Mouse (Mus musculus) liver, postnatal 0 days (tissue): ENCODE measurements at regions not wholly inside any gene's neighbourhood (a gene's known extent, or its start where the extent isn't known, plus 50 kb on each side); places are given as distances from the start of the nearest gene placed in this dataset.
"Not testable (repeated sequence)": the region's sequence is repeated elsewhere in the genome, so short reads cannot be mapped to it uniquely, and the experiment has no call there.

ENCODE experiments used
- ATAC-seq: fragments of 200-750 bp; cut with Nextera tagmentation; 2 replicates; pipeline ENCODE4 v1.8.0; 2017; ENCODE audit warnings: mild to moderate bottlenecking, moderate library complexity
- DNase-seq: peaks from one replicate; pipeline ENCODE4 v3.0.0-alpha.2; 2016
- H3K27ac ChIP-seq: fragments of 300-500 bp; sonication (generic); 2 replicates; pipeline ENCODE4 v1.5.1; 2014; ENCODE audit warnings: antibody characterized with exemption, moderate library complexity, mild to moderate bottlenecking, low read depth
- H3K27me3 ChIP-seq: fragments of 300-500 bp; sonication (generic); 2 replicates; pipeline ENCODE4 v1.6.1; 2014; ENCODE audit warnings: low read length, control low read depth, mixed read lengths; ENCODE audit not compliant: insufficient read depth
- H3K36me3 ChIP-seq: fragments of 300-500 bp; sonication (generic); replicated peaks from 2 replicates; pipeline ENCODE4 v1.6.1; 2014; ENCODE audit warnings: mild to moderate bottlenecking, control low read depth, low read length, moderate library complexity, mixed read lengths; ENCODE audit not compliant: insufficient read depth
- H3K4me1 ChIP-seq: fragments of 300-500 bp; sonication (generic); 2 replicates; pipeline ENCODE4 v1.6.1; 2014; ENCODE audit warnings: antibody characterized with exemption, mild to moderate bottlenecking, control low read depth; ENCODE audit not compliant: insufficient read depth
- H3K4me2 ChIP-seq: fragments of 300-500 bp; sonication (generic); 2 replicates; pipeline ENCODE4 v1.6.1; 2014; ENCODE audit warnings: low read depth, mild to moderate bottlenecking, low read length, moderate library complexity, mixed read lengths
- H3K4me3 ChIP-seq: fragments of 300-500 bp; sonication (generic); 2 replicates; pipeline ENCODE4 v1.5.1; 2014; ENCODE audit warnings: low read depth, low read length
- H3K9ac ChIP-seq: fragments of 300-500 bp; sonication (generic); replicated peaks from 2 replicates; pipeline ENCODE4 v1.6.1; 2014; ENCODE audit warnings: mild to moderate bottlenecking, moderate library complexity
- H3K9me3 ChIP-seq: fragments of 300-500 bp; sonication (generic); 2 replicates; pipeline ENCODE4 v1.6.1; 2016; ENCODE audit warnings: mild to moderate bottlenecking, control low read depth, low read length, mixed read lengths
- CTCF ChIP-seq: sonication (generic); IDR thresholded peaks from 2 replicates; pipeline ENCODE4 v1.5.1; 2016; ENCODE audit warnings: antibody characterized with exemption, low read depth
- EP300 ChIP-seq: IDR thresholded peaks from 2 replicates; pipeline ENCODE4 v1.6.1; 2016; ENCODE audit warnings: antibody characterized with exemption, low read depth, mild to moderate bottlenecking
- WGBS: fragments of 180-500 bp; shearing (Covaris S2); extraction: QIAGEN DNeasy Blood & Tissue Kit; methylation state at CpG from one replicate; pipeline ENCODE4 v1.1.7; 2014; ENCODE audit not compliant: insufficient replicate concordance; 5-methylcytosine and 5-hydroxymethylcytosine counted together

- H3K4me3 ChIP-seq, result no peak overlapping the region
- H3K36me3 ChIP-seq, result no peaks in the 10 kb centered on the region
- H3K4me1 ChIP-seq, result no peaks in the 10 kb centered on the region
- H3K9me3 ChIP-seq, result no peaks in the 10 kb centered on the region
- 39% methylated on average over 9 of the region's 9 CpGs for WGBS
- H3K27ac ChIP-seq, result no peak overlapping the region
- ATAC-seq (no peak), DNase-seq (no peak)
- H3K9ac ChIP-seq, result no peak overlapping the region
- no peaks in the 10 kb centered on the region for H3K27me3 ChIP-seq
- H3K4me2 ChIP-seq, result no peak overlapping the region
- TF ChIP-seq CTCF, result no peak
- no peak for TF ChIP-seq EP300
Measured at GRCm38 (mm10) chr15:93025791-93026190, 249.2 kb downstream of the Gxylt1 start.

GRCm38 (mm10) chr15:93024171-93024570 lies 250.8 kb downstream of the Gxylt1 start:
- 65% methylated on average over 6 of the region's 6 CpGs for WGBS
- no peak overlapping the region for H3K9ac ChIP-seq
- H3K9me3 ChIP-seq, result no peaks in the 10 kb centered on the region
- H3K27ac ChIP-seq, result no peak overlapping the region
- no peak for DNase-seq
- no peak for TF ChIP-seq CTCF
- TF ChIP-seq EP300, result no peak
- H3K4me1 ChIP-seq, result no peaks in the 10 kb centered on the region
- H3K27me3 ChIP-seq, result no peaks in the 10 kb centered on the region
- no peak overlapping the region for H3K4me2 ChIP-seq
- H3K4me3 ChIP-seq, result no peak overlapping the region
- no peaks in the 10 kb centered on the region for H3K36me3 ChIP-seq
- ATAC-seq, result no peak

GRCm38 (mm10) chr15:93011166-93011565 lies 263.8 kb downstream of the Gxylt1 start:
- H3K9ac ChIP-seq, result no peak overlapping the region
- TF ChIP-seq EP300 (no peak), CTCF (no peak)
- H3K27me3 ChIP-seq, result no peaks in the 10 kb centered on the region
- no peak overlapping the region for H3K4me2 ChIP-seq
- H3K4me3 ChIP-seq, result no peak overlapping the region
- no peaks in the 10 kb centered on the region for H3K4me1 ChIP-seq
- ATAC-seq (no peak), DNase-seq (no peak)
- no peaks in the 10 kb centered on the region for H3K9me3 ChIP-seq
- no peaks in the 10 kb centered on the region for H3K36me3 ChIP-seq
- 85% methylated on average over 5 of the region's 5 CpGs for WGBS
- no peak overlapping the region for H3K27ac ChIP-seq

GRCm38 (mm10) chr15:93010629-93011028 lies 264.4 kb downstream of the Gxylt1 start:
- no peak for ATAC-seq
- TF ChIP-seq EP300 (no peak), CTCF (no peak)
- Histone ChIP-seq H3K4me3 (no peak overlapping the region), H3K4me2 (no peak overlapping the region), H3K9me3 (no peaks in the 10 kb centered on the region), H3K36me3 (no peaks in the 10 kb centered on the region), H3K27me3 (no peaks in the 10 kb centered on the region), H3K27ac (no peak overlapping the region), H3K4me1 (no peaks in the 10 kb centered on the region), H3K9ac (no peak overlapping the region)
- no peak for DNase-seq
- WGBS, result 40% methylated on average over 2 of the region's 2 CpGs

GRCm38 (mm10) chr15:93005751-93006231 lies 269.2 kb downstream of the Gxylt1 start:
- Histone ChIP-seq H3K27me3 (no peaks in the 10 kb centered on the region), H3K4me2 (no peak overlapping the region), H3K36me3 (no peaks in the 10 kb centered on the region), H3K4me1 (peaks cover 5% of the 10 kb centered on the region; the same call in 1 of the 2 replicates), H3K9me3 (no peaks in the 10 kb centered on the region), H3K4me3 (no peak overlapping the region), H3K9ac (no peak overlapping the region), H3K27ac (no peak overlapping the region)
- ATAC-seq (0 out of 2 replicates have a peak, but pooled peaks have one; percentile 33), DNase-seq (no peak)
- TF ChIP-seq EP300, result no peak
- TF ChIP-seq CTCF, result no peak
- 30% methylated on average over 7 of the region's 7 CpGs for WGBS

- 0 out of 2 replicates have a peak, but pooled peaks have one; percentile 3 for TF ChIP-seq CTCF
- not testable (repeated sequence) for H3K4me1 ChIP-seq, H3K9me3 ChIP-seq, H3K27ac ChIP-seq, DNase-seq, H3K27me3 ChIP-seq, H3K4me2 ChIP-seq, ATAC-seq, H3K4me3 ChIP-seq, H3K36me3 ChIP-seq, H3K9ac ChIP-seq
- 83% methylated on average over 5 of the region's 5 CpGs for WGBS
Measured at GRCm38 (mm10) chr15:93005186-93005585, 269.8 kb downstream of the Gxylt1 start.

- Histone ChIP-seq H3K27ac (no peak overlapping the region), H3K9ac (no peak overlapping the region), H3K4me1 (peaks cover 5% of the 10 kb centered on the region; the same call in 1 of the 2 replicates), H3K4me3 (no peak overlapping the region), H3K27me3 (no peaks in the 10 kb centered on the region), H3K36me3 (no peaks in the 10 kb centered on the region), H3K4me2 (no peak overlapping the region), H3K9me3 (no peaks in the 10 kb centered on the region)
- DNase-seq (no peak), ATAC-seq (peak; percentile 60)
- 0 out of 2 replicates have a peak, but pooled peaks have one; percentile 22 for TF ChIP-seq EP300
- no peak for TF ChIP-seq CTCF
- 60% methylated on average over 7 of the region's 7 CpGs for WGBS
Measured at GRCm38 (mm10) chr15:93004551-93004950, 270.4 kb downstream of the Gxylt1 start.
